Mouse (Mus musculus): Measurements from ENCODE around the gene Gnpat.

Gene Gnpat

DNA sequence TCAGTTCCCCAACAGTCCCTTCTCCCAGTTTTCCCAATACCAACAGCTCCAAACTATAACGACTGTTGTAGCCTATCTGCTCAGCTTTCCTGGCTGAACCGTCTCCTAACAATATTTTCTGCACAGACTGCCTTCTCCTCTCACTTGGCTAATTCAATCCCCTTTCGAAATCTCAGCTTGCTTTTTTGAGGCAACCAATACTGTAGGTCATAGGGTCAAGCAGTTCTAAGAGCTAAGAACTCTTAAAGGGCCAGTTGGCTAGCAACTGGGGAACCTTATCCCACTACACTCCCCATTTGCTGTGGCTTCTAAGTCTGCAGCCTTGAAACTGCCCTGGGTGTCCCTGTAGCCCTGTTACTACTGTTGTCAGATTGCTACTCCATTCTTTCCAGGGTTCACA lies 17.7 kb upstream of the Gnpat start:
- DNase-seq (ENCODE audit: low spot score), result no peak

GRCm38 (mm10) chr8:124845573-124845972 lies 17.3 kb upstream of the Gnpat start:
- DNase-seq (ENCODE audit: low spot score), result no peak

DNA sequence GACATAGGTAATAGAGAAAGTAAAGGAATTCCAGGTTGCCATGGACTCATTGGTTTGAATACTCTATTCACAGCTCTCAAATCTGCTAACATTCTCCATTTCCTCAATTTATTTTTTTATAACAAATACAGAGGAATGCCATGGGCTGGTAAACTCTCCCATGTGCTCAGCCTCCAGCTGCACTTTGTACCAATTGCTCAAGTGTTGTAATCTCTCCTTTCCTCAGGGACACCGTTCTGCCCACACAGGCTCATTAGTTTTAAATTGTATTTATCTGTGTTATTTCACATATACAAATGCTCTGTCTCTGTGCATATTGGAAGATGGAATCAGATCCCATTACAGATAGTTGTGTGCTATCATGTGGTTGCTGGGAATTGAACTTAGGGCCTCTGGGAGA lies 9.3 kb upstream of the Gnpat start:
- no peak for DNase-seq (ENCODE audit: low spot score)

- DNase-seq (ENCODE audit: low spot score), result no peak
These were observed 3.4 kb upstream of the Gnpat start for GRCm38 (mm10) chr8:124859466-124859865.

GRCm38 (mm10) chr8:124860188-124860587 lies 2.6 kb upstream of the Gnpat start:
- DNase-seq (ENCODE audit: low spot score), result no peak

DNA sequence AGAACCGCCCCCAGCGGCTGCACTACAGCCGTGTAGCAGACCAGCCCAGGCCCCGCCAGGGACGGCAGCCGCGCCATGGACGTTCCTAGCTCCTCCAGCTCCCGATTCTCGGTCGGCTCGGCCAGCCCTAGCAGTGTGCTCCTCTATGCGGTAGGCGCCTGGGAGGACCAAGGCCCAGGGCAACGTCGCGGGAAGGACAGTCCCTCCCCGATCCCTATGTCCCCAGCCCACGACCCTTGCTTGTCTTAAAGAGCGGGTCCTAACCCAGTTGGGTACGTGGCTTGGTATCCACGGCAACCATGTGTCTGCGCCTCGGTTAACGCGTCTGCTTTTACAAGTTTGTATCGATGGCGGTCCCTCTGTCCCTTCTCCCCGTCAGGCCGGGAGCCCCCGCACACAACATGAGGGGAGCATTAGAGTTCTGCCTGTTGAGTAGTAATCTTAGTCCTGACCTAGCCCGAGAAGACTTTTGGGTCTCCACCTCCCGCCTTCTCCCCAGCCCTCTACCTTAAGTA lies 387 bp downstream of the Gnpat start:
- no peak for DNase-seq (ENCODE audit: low spot score)

DNA sequence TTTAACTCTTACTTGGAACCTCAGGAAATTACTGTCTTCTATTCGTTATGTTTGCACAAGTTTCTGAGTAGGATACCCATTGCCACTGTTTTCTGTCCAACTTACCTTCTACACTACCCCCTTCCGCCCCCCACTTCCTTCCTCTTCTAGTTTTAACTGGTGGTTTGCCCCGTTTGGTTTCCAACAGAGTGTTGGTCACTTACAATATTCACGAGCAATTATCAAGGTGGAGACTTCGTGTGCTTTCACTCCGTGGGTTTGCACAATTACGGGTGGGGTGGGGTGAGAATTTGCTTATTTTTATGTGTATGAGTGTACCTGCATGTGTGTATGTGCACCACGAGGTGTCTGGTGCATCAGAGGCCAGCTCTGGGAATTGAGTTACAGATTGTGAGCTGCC lies 896 bp downstream of the Gnpat start:
- no peak for DNase-seq (ENCODE audit: low spot score)

GRCm38 (mm10) chr8:124866669-124867068 lies 3.8 kb downstream of the Gnpat start:
- DNase-seq (ENCODE audit: low spot score), result no peak

DNA sequence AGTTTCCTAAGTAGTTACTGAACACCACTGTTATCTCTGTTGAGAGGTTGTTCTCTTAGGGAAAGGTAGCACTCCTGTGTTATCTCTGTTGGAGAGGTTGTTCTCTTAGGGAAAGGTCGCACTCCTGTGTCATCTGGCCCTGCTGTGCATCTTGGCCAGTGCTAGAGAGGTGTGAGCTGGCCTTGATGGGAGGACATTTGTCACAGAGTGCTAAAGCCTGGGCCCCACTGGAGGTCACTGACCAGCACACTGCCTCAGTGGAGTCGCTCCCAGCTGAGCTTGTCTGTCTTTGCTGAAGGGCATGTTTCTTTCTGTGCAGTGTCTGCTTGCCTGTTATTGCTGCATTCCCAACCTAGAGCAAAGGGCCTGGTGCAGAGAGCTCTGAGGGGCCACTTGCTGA lies 4.3 kb downstream of the Gnpat start:
- no peak for DNase-seq (ENCODE audit: low spot score)

DNA sequence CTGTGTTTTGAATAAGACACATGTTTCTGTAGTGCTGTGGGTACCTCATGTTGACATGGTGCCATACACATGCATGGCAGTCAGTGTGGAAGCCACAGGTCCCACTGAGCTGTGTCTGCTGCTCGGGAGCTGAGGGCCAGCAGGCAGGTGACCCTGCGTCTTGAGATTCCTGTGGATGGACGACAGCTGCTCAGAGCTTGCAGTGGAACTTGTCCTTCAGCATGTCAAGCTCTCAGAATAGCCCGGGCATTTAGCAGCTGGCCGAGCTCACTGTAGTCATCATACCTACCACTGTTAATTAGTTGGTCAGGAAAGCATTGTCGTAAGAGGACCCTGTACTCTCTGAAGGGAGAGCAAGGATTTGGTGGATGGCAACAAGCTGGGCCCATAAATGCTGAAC lies 6.9 kb downstream of the Gnpat start:
- no peak for DNase-seq (ENCODE audit: low spot score)

DNA sequence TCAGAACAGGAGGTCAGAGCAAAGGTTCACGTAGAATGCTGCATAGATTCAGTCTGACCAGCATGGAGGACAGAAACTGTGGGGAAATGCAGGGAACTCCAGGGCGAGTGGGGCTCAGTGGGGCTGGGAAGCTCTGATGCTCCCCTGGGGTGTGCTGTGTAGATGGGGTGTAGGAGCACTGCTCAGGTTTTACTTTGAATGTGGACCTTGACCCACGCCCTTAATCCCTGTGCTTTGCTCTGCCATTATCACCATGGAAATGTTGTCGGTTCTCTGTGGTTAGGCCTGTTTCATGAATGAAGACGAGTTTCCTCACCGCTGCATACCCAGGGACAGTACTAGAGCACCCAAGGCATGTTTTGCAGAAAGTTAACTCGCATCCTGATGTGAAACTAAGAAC lies 8.6 kb downstream of the Gnpat start:
- DNase-seq (ENCODE audit: low spot score), result no peak

DNA sequence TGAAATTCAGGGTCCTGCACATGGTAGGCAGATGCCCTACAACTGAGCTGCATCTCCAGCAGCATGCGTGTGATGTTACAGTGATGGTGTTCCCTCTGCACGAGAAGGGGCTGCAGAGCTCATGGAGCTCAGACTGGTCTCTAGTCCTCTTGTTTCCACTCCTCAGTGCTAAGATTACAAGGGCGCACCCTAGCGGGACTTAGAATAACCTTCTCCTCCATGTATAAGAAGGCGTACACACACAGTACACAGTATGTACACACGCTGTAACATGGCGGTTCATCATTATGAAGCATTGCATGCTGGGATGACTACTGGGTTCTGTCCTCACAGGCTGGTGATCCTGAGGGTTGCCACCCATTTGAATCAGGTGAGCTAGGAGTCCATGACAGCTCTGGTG lies 9.2 kb downstream of the Gnpat start:
- DNase-seq (ENCODE audit: low spot score), result no peak

DNA sequence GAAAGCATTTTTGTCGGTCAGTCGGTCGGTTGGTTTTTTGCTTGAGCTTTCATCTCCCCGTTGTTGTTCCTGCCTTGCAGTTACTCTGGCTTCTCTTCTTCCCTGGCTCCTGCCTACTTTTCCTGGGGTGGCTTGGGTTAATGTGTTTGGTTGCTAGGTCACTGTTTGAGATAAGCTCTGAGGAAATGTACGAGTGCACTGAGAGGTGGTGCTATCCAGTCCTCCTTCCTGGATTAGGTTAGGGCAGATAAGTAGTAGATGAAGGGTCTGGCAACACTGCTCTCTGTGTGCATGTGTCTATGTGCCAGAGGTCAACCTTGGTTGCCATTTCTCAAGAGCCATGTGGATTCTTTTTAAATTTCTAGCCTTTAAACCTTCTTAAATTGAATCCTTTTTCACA lies 9.9 kb downstream of the Gnpat start:
- no peak for DNase-seq (ENCODE audit: low spot score)

- no peak for DNase-seq (ENCODE audit: low spot score)
These were observed 15.3 kb downstream of the Gnpat start for GRCm38 (mm10) chr8:124878141-124878540.

GRCm38 (mm10) chr8:124878946-124879526 lies 16.2 kb downstream of the Gnpat start:
- DNase-seq (ENCODE audit: low spot score), result no peak

DNA sequence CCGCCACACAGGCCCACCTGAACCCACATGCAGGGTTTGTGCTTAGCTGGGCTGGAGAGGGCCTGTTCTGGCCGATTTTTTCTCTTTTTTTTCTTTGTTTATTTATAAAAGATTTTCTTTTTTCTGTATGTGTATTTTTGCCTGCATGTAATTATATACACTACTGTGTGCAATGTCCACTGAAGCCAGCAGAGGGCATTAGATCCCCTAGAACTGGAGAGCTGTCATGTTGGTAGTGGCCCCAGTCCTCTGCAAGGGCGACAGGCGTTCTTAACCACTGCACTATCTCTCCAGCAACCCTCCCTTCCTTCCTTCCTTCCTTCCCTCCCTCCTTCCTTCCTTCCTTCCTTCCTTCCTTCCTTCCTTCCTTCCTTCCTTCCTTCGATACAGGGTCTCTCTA lies 25.6 kb downstream of the Gnpat start:
- no peak for DNase-seq (ENCODE audit: low spot score)

DNA sequence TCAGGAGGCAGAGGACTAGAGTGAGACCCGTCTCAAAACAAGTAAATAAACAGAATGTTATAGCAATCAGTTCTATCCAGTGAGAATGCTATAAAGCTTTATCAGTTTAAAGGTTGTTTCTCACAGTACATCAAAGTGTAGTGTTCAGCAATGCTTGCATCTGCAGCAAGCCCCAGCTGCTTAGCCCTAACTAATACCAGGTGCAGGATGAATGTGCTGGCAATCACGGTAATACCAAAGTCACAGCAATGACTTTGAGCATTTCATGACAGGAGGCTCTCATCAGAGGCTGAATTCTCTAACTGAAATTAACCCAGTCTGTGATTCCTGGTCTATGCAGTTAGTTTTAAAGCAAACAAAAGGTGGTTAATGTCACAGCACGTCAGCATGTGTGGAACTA lies 29.8 kb downstream of the Gnpat start:
- no peak for DNase-seq (ENCODE audit: low spot score)

DNA sequence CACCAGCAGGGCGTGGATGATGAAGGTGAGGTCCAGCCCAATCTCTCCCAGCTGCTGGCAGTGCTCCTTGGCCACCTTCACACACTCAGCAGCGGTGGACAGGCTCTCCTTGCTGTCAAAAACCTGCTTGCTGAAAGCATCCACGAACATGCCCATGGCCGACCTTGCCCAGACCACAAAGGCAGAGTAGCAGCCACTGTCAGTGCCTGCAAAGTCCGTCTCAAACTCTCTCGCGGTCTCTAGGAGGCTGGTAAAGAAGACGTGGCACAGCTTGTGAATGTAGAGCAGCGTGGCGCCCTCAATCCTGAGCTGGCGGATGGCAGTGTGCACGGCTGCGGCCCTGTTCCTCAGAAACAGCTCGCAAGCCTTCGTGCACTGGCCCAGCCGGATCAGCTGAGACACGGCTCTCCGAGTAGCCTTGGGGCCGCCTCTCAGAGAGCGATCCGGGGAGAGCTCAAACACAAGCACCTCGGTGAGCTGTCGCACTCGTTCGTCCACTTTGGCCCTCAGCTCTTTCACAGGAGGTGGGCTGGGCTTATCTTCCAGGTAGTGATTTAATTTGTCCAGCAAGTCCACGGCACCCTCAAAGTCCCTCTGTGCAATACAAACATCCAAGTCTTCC lies 33.3 kb downstream of the Gnpat start:
- DNase-seq (ENCODE audit: low spot score), result no peak

GRCm38 (mm10) chr8:124896632-124897385 lies 34.0 kb downstream of the Gnpat start:
- DNase-seq (ENCODE audit: low spot score), result peak; percentile 61

DNA sequence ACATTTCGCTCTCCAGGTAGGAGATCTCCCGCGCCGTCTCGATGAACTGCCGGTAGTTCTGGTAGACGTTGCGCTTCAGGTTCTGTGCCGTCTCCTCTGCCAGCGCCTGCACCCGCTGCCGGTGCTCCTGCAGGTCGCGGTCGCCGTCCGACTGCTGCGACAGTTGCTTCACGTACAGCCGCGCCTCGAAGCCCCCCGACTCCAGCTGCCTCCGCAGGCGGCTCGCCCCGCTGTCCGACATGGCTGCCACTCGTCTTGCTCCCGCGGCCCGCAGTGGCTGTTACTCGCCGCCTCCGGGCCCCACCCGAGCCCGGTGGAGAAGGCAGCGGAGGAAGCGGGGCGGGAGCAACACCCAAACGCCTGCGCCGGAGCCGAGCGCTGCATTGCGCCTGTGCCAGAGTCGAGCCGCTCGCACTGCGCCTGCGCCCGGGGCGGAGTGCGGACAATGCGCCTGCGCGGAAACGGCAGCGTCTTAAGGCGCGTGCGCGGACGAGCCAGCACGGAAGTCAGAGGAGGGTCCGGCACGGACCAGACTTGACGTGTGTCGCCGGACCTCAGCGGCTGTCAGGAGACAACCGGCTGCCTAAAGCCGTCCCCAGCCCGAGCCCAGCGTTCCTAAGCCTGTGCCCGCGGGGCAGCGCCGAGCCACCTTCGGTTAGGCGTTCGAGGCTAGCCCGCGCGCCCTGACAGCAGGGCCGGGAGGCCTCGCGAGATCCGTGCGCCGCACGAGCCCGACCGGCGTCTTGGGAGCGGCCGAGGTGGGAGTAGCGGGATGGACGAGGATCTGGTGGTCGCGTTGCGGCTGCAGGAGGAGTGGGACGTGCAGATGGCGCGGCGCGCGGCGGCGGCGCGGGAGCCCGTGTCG lies 34.8 kb downstream of the Gnpat start, which contains the start of the genes Exoc8 and Sprtn:
TSS of gene Exoc8 (minus strand) at position 320 of the 865 bp plus-strand sequence.
TSS of gene Sprtn (plus strand) at position 501 of the 865 bp plus-strand sequence.
- DNase-seq (ENCODE audit: low spot score), result peak; percentile 99

DNA sequence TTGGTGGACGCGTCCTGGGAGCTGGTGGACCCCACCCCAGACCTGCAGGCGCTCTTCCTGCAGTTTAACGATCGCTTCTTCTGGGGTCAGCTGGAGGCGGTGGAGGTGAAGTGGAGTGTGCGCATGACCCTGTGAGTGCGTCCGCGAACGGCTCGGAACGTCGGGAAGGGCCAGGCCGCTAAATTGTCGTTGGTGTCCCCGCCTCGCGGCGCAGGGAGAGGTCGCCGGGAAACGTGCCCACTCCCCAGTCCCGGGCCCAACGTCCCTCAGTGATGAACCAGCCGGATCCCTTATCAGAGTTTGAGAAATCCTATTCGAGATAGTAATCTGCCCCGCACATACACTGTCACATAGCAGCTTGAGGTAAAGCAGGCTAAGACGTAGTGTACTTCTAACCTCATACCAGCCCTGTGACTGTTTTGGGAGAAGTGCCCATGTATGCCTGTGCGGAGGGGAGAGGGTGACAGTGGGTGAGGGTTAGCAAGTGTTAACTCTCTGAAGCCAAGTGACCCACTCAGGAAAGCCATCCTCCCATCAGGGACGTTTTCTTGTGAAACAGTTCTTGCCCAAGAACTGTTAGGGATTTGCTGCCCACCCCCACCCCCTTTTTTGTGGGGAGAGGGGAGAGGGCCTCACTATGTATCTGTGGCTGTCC lies 35.5 kb downstream of the Gnpat start:
- no peak for DNase-seq (ENCODE audit: low spot score)

GRCm38 (mm10) chr8:124903198-124903597 lies 40.4 kb downstream of the Gnpat start:
- DNase-seq (ENCODE audit: low spot score), result no peak

Data from urinary bladder, postnatal 25 days (tissue).